Mouse (Mus musculus) neutrophil, adult 59 days (primary cell): ENCODE data around the gene Bub1b. TPM values are rescaled to one million over a fixed set of nuclear protein-coding genes. Genes with fewer than 3 reads are reported as not detected.

Experiments
- total RNA-seq, 2 experiments: library from RNA; stranded (reverse); gene quantifications; 1 replicate in 1 of 2; 2 replicates in 1 of 2; pipeline ENCODE4 v1.2.4; 2023

Bub1b gene
- 10 to 100 TPM; 46.1 to 54.8 TPM for total RNA-seq

GRCm38 (mm10) chr2:118597673-118598568 lies at the start of gene Bub1b:
Bub1b (plus strand) TSS chr2:118598211.

GRCm38 (mm10) chr2:118549507-118550473 lies 48.2 kb upstream of the Bub1b start, which contains the start of gene Bmf:
Bmf (minus strand) TSS chr2:118549687.

GRCm38 (mm10) chr2:118662902-118663803 lies 65.1 kb downstream of the Bub1b start, which contains the start of gene Pak6:
Pak6 (plus strand) TSS chr2:118663303.

Other genes with a start within 250 kb of the Bub1b start
- not detected for gene Gpr176, start 224.8 kb upstream of the Bub1b start, total RNA-seq
- gene Eif2ak4, start 209.6 kb upstream of the Bub1b start, total RNA-seq = 1 to 10 TPM; 7.6 to 9.6 TPM
- gene Srp14, start 118.5 kb upstream of the Bub1b start, total RNA-seq = 10 to 100 TPM; 77.1 to 87.0 TPM
- 10 to 100 TPM; 11.5 to 15.4 TPM for gene Bmf, start 48.5 kb upstream of the Bub1b start, total RNA-seq
- gene Pak6, start 65.1 kb downstream of the Bub1b start, total RNA-seq = not detected
- 1 to 10 TPM; 1.1 TPM for gene Ankrd63, start 105.8 kb downstream of the Bub1b start, total RNA-seq
- gene Plcb2, start 130.2 kb downstream of the Bub1b start, total RNA-seq = 100 to 1,000 TPM; 150 to 176 TPM
- 10 to 100 TPM; 11.4 to 12.8 TPM for gene Inafm2, start 147.5 kb downstream of the Bub1b start, total RNA-seq
- under 1 TPM; 0.18 to 0.75 TPM for gene Ccdc9b, start 164.4 kb downstream of the Bub1b start, total RNA-seq
- not detected for gene Phgr1, start 174.6 kb downstream of the Bub1b start, total RNA-seq
- not detected for gene Disp2, start 181.5 kb downstream of the Bub1b start, total RNA-seq
- gene Knstrn, start 215.8 kb downstream of the Bub1b start, total RNA-seq = 10 to 100 TPM; 42.2 to 53.8 TPM